Mouse (Mus musculus) ES-E14 (cell line): ENCODE measurements around the gene Dbf4.

Experiments used
- CHD2 ChIP-seq: IDR thresholded peaks from 2 replicates; pipeline ENCODE4 v1.6.1; 2014; ENCODE audit warnings: mild to moderate bottlenecking, low read depth, low read length, inconsistent platforms
- ZNF384 ChIP-seq: IDR thresholded peaks from 2 replicates; pipeline ENCODE4 v1.6.1; 2012; ENCODE audit warnings: low read depth, low read length, inconsistent platforms

GRCm38 (mm10) chr5:8417443-8417842, 5.1 kb downstream of the Dbf4 start:
- TF ChIP-seq CHD2 = no peak
- no peak for TF ChIP-seq ZNF384
